Mouse (Mus musculus) hindlimb bud, embryonic 11.5 days (tissue): ENCODE data around the gene Prss48.
"Not testable (repeated sequence)": the region's sequence is repeated elsewhere in the genome, so short reads cannot be mapped to it uniquely, and the experiment has no call there.

ENCODE experiments used
- DNase-seq: peaks from one replicate; pipeline ENCODE4 v3.0.0-alpha.2; 2012; ENCODE audit warnings: low read depth, low spot score; ENCODE audit errors: extremely low spot score

Gene Prss48

GRCm38 (mm10) chr3:86004751-86005150, 2.5 kb upstream of the Prss48 start:
- DNase-seq = no peak

- DNase-seq = no peak
Measured at GRCm38 (mm10) chr3:86002940-86003339, 649 bp upstream of the Prss48 start.

- DNase-seq = no peak
Measured at GRCm38 (mm10) chr3:86001271-86001670, 1.0 kb downstream of the Prss48 start.

GRCm38 (mm10) chr3:85994645-85995044, 7.6 kb downstream of the Prss48 start:
- no peak for DNase-seq

- DNase-seq = no peak
Measured at GRCm38 (mm10) chr3:85993744-85994143, 8.5 kb downstream of the Prss48 start.

GRCm38 (mm10) chr3:85991802-85992156, 10.5 kb downstream of the Prss48 start:
- no peak for DNase-seq

GRCm38 (mm10) chr3:85991140-85991801, 11.0 kb downstream of the Prss48 start:
- no peak for DNase-seq

- no peak for DNase-seq
Measured at GRCm38 (mm10) chr3:85987225-85987624, 15.1 kb downstream of the Prss48 start.

GRCm38 (mm10) chr3:85984537-85984936, 17.8 kb downstream of the Prss48 start:
- no peak for DNase-seq

GRCm38 (mm10) chr3:85981761-85982160, 20.5 kb downstream of the Prss48 start:
- not testable (repeated sequence) for DNase-seq

GRCm38 (mm10) chr3:85980036-85980435, 22.3 kb downstream of the Prss48 start:
- DNase-seq = no peak

- no peak for DNase-seq
Measured at GRCm38 (mm10) chr3:85974451-85974850, 27.8 kb downstream of the Prss48 start.

GRCm38 (mm10) chr3:85973376-85974140, 28.7 kb downstream of the Prss48 start:
- no peak for DNase-seq

- DNase-seq = no peak
Measured at GRCm38 (mm10) chr3:85971599-85971975, 30.7 kb downstream of the Prss48 start.

GRCm38 (mm10) chr3:85970742-85971598, 31.3 kb downstream of the Prss48 start, which contains the start of gene Sh3d19:
Sh3d19 (plus strand) TSS chr3:85971109.
- no peak for DNase-seq

GRCm38 (mm10) chr3:85969040-85969439, 33.3 kb downstream of the Prss48 start:
- DNase-seq = no peak

GRCm38 (mm10) chr3:85965479-85965878, 36.8 kb downstream of the Prss48 start:
- DNase-seq = no peak

GRCm38 (mm10) chr3:85961134-85961533, 41.2 kb downstream of the Prss48 start:
- DNase-seq = no peak

GRCm38 (mm10) chr3:85959669-85960068, 42.6 kb downstream of the Prss48 start:
- DNase-seq = no peak

GRCm38 (mm10) chr3:85955704-85956103, 46.6 kb downstream of the Prss48 start:
- no peak for DNase-seq

- no peak for DNase-seq
Measured at GRCm38 (mm10) chr3:85955269-85955668, 47.0 kb downstream of the Prss48 start.
